Mouse (Mus musculus): ENCODE measurements around the gene Specc1. TPM values are rescaled to one million over a fixed set of nuclear protein-coding genes. Genes with fewer than 3 reads are reported as not detected.

Specc1 gene
- total and polyA plus RNA-seq, 3 experiments: 7.3 to 18.6 (median 15.5) TPM

DNA sequence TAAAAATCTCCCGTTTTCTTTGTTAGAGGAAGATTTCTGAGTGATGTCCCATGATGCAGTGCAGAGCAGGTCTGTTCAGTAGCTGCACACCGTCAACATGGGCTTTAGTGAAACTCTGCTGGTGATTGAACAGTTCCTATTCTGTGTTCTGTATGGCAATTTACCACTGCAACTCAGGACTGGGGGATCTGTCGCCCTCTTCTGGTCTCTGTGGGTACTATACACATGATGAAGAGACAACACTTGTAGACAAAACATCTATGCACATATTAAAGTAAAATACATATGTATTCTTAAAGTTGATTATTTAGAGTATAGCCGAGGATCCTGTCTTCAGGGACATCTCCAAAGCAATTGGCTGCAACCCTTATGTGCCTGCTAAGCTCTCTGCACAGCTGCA is 45.4 kb downstream of the Specc1 start:
- Histone ChIP-seq H3K36me3 (replicated peaks in 1 of 2; ENCODE audit: control insufficient read depth in 1 of 2, insufficient read depth in 1 of 2, low read length in 1 of 2) (no peaks in the 10 kb centered on the region), H3K9ac (ENCODE audit: insufficient read depth, low read depth) (no peak overlapping the region), H3K27me3 (replicated peaks) (no peaks in the 10 kb centered on the region), H3K4me2 (ENCODE audit: insufficient read depth, low read depth, poor library complexity, severe bottlenecking) (no peak overlapping the region), H3K27ac (ENCODE audit: insufficient read depth, low read depth) (no peak overlapping the region), H3K4me1 (ENCODE audit: control insufficient read depth in 1 of 2, insufficient read depth in 2 of 2) (peaks cover 8 to 19% of the 10 kb centered on the region in 2 experiments), H3K4me3 (replicated peaks in 1 of 3; ENCODE audit: low read depth in 2 of 3, low read length in 2 of 3, poor library complexity in 1 of 3) (no peak overlapping the region), H3K9me3 (replicated peaks; ENCODE audit: low read length) (no peaks in the 10 kb centered on the region), H3K79me2 (replicated peaks; ENCODE audit: control insufficient read depth, extremely low read depth, insufficient read depth, poor library complexity, severe bottlenecking) (peaks cover 8% of the 10 kb centered on the region)
- TF ChIP-seq SMC3 (IDR thresholded peaks at IDR 0.05; ENCODE audit: low read depth, low read length) (peak; percentile 61), TBP (conservative IDR thresholded peaks at IDR 0.05; ENCODE audit: low read depth, low read length) (no peak), ZMIZ1 (IDR thresholded peaks at IDR 0.05; ENCODE audit: low read depth, low read length) (no peak), USF2 (conservative IDR thresholded peaks at IDR 0.05; ENCODE audit: low read depth, low read length) (no peak), RAD21 (IDR thresholded peaks at IDR 0.05; ENCODE audit: low read depth, low read length) (peak; percentile 48), MXI1 (IDR thresholded peaks at IDR 0.05; ENCODE audit: low read depth, low read length) (no peak), SIN3A (IDR thresholded peaks at IDR 0.05; ENCODE audit: low read length) (no peak), NRF1 (IDR thresholded peaks at IDR 0.05; ENCODE audit: low read depth, low read length) (no peak), CTCF (conservative IDR thresholded peaks at IDR 0.05 in 1 of 2, IDR thresholded peaks at IDR 0.05 in 1 of 2; ENCODE audit: low read depth in 2 of 2, low read length in 2 of 2) (peak; percentile 66 to 71), USF1 (IDR thresholded peaks at IDR 0.05; ENCODE audit: low read depth, low read length) (no peak), GABPA (IDR thresholded peaks at IDR 0.05; ENCODE audit: insufficient replicate concordance, low read depth, low read length) (no peak), TCF12 (IDR thresholded peaks at IDR 0.05; ENCODE audit: low read depth, low read length) (no peak), POLR2A (IDR thresholded peaks at IDR 0.05; ENCODE audit: low read depth, low read length) (no peak), RCOR1 (conservative IDR thresholded peaks at IDR 0.05; ENCODE audit: low read depth, low read length) (no peak), KAT2A (IDR thresholded peaks at IDR 0.05; ENCODE audit: insufficient replicate concordance, low read length) (no peak), ZNF384 (IDR thresholded peaks at IDR 0.05; ENCODE audit: low read depth, low read length) (no peak), HCFC1 (IDR thresholded peaks at IDR 0.05; ENCODE audit: low read depth, low read length) (no peak), MYC (IDR thresholded peaks at IDR 0.05; ENCODE audit: low read depth, low read length) (no peak), PAX5 (IDR thresholded peaks at IDR 0.05; ENCODE audit: low read length) (no peak)
- in situ Hi-C loops (cut with MboI; ENCODE audit: low pct_ligation_motif_present, low pct_unique_long_range_greater_than_20kb, low sequenced_read_pairs): no loop called here
- DNase-seq (ENCODE audit: extremely low read depth): peak; percentile 61
- dilution Hi-C loops (cut with MboI; ENCODE audit: extremely low pct_ligation_motif_present, extremely low pct_unique_long_range_greater_than_20kb, low sequenced_read_pairs): no loop called here

- in situ Hi-C loops (cut with MboI; ENCODE audit: low pct_ligation_motif_present, low pct_unique_long_range_greater_than_20kb, low sequenced_read_pairs): no loop called here
- Histone ChIP-seq H3K36me3 (replicated peaks in 1 of 2; ENCODE audit: control insufficient read depth in 1 of 2, insufficient read depth in 1 of 2, low read length in 1 of 2) (no peaks in the 10 kb centered on the region), H3K4me3 (replicated peaks in 1 of 3; ENCODE audit: low read depth in 2 of 3, low read length in 2 of 3, poor library complexity in 1 of 3) (peak overlapping the region in 1 of 3 experiments; percentile 57), H3K27me3 (replicated peaks) (no peaks in the 10 kb centered on the region), H3K4me2 (ENCODE audit: insufficient read depth, low read depth, poor library complexity, severe bottlenecking) (peak overlapping the region; percentile 89), H3K9me3 (replicated peaks; ENCODE audit: low read length) (no peaks in the 10 kb centered on the region), H3K4me1 (ENCODE audit: control insufficient read depth in 1 of 2, insufficient read depth in 2 of 2) (peaks cover 13 to 33% of the 10 kb centered on the region in 2 experiments), H3K9ac (ENCODE audit: insufficient read depth, low read depth) (peak overlapping the region; percentile 88), H3K27ac (ENCODE audit: insufficient read depth, low read depth) (peak overlapping the region; percentile 98), H3K79me2 (replicated peaks; ENCODE audit: control insufficient read depth, extremely low read depth, insufficient read depth, poor library complexity, severe bottlenecking) (peaks cover 15% of the 10 kb centered on the region)
- TF ChIP-seq ZMIZ1 (IDR thresholded peaks at IDR 0.05; ENCODE audit: low read depth, low read length) (peak; percentile 43; the same call in 1 of the 2 replicates), USF2 (conservative IDR thresholded peaks at IDR 0.05; ENCODE audit: low read depth, low read length) (no peak), MEF2A (IDR thresholded peaks at IDR 0.05; ENCODE audit: borderline replicate concordance, low read depth, low read length) (no peak; the same call in 1 of the 2 replicates), ZC3H11A (IDR thresholded peaks at IDR 0.05; ENCODE audit: low read depth, low read length) (no peak), GABPA (IDR thresholded peaks at IDR 0.05; ENCODE audit: insufficient replicate concordance, low read depth, low read length) (no peak), UBTF (IDR thresholded peaks at IDR 0.05; ENCODE audit: low read depth, low read length) (no peak), RCOR1 (conservative IDR thresholded peaks at IDR 0.05; ENCODE audit: low read depth, low read length) (0 out of 2 replicates have a peak, but pooled peaks have one; percentile 10), CTCF (conservative IDR thresholded peaks at IDR 0.05 in 1 of 2, IDR thresholded peaks at IDR 0.05 in 1 of 2; ENCODE audit: low read depth in 2 of 2, low read length in 2 of 2) (no peak), MAX (IDR thresholded peaks at IDR 0.05; ENCODE audit: low read length) (peak; percentile 98), ELF1 (IDR thresholded peaks at IDR 0.05; ENCODE audit: low read depth, low read length) (peak; percentile 88), ZKSCAN1 (IDR thresholded peaks at IDR 0.05; ENCODE audit: borderline replicate concordance, low read depth, low read length) (no peak), HCFC1 (IDR thresholded peaks at IDR 0.05; ENCODE audit: low read depth, low read length) (peak; percentile 52), EP300 (IDR thresholded peaks at IDR 0.05; ENCODE audit: low read length) (0 out of 2 replicates have a peak, but pooled peaks have one; percentile 23), RAD21 (IDR thresholded peaks at IDR 0.05; ENCODE audit: low read depth, low read length) (no peak), MAZ (IDR thresholded peaks at IDR 0.05; ENCODE audit: low read depth, low read length) (no peak)
- dilution Hi-C loops (cut with MboI; ENCODE audit: extremely low pct_ligation_motif_present, extremely low pct_unique_long_range_greater_than_20kb, low sequenced_read_pairs): no loop called here
- peak; percentile 85 for DNase-seq (ENCODE audit: extremely low read depth)
These were observed 48.3 kb downstream of the Specc1 start for GRCm38 (mm10) chr11:62004881-62005240.

Data from CH12.LX (cell line).